Mouse (Mus musculus): ENCODE data around the gene Map2k6. TPM values are rescaled to one million over a fixed set of nuclear protein-coding genes. Genes with fewer than 3 reads are reported as not detected.

Gene Map2k6
- total RNA-seq, 2 experiments from 2014 or later = 7.6 to 11.0 TPM

- no peak for DNase-seq
Observed at GRCm38 (mm10) chr11:110403602-110404001, 4.7 kb downstream of the Map2k6 start.

DNA sequence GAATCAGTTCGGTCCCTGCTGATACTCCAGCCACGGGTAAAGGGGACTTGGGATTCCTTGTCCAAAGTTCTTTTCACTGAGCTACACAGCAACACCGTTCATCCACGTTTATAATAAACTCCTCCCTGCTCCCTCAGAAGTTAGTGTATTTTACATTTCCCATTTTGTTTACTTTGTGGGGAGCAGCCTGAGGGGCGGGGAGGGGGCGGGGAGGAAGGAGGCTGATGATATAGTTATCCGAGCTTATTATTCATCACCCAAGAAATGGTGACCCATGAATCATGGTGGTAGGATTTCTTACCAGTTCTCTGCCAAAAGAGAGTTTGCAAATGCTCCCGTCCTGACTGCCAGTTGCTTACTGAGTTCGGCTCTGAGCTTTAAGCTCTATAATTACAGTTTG is 6.7 kb downstream of the Map2k6 start:
- no peak for DNase-seq

DNA sequence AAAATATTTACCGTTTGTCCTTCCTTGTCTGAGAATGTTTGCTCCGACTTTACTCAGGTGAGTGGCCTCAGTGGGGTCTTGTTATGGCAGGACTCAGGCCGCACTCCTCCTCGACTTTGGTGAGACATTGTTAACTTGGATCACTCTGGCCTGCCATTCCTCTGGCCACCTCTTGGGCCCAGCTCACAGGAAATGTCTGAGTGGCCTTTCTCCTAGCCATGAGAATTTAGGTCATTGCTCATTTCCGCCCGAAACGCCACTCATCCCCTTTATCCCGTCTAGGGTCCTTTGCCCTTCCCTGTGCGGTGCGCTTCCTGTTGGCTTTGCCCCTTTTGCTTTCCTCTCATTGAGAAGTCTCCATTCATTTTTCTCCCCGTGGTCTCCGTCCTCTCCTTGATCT is 10.2 kb downstream of the Map2k6 start:
- no peak for DNase-seq

GRCm38 (mm10) chr11:110409776-110410175 is 10.9 kb downstream of the Map2k6 start:
- DNase-seq = peak; percentile 55

DNA sequence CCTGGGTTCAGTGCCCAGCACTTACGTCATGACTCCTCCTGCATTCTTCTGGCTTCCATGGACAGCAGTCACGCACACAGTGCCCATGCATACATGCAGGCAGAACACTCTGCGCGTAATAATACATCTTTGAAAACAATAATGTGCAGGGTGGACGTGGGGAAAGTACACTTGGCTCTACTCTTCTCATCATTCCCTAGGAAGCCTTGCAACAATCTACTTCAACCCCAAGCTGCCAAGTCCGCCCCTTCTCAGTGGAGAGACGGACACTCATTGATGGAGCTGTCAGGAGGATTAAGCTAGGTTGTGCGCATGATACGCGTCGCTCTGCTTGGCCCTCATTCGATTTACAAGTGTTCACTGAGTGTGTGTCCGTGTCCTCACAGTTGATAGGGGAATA is 12.7 kb downstream of the Map2k6 start:
- no peak for DNase-seq

DNA sequence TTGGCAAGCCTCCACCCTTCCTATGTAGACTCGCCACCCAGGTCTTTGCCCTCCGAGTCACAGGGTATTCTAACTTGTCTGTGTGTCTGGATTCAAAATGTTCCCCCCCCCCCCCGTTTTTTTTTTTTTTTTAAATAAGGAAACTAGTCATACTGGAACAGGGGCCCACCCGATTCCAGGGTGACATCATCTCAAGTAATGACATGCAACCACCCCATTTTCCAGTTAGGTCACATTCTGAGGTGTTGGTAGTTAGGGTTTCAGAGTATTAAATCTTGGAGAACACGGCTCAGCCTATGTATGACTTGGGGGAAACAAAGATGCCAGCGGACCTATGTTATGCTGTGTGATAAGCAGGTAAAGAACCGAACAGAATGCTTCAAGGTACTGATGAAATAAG is 15.3 kb downstream of the Map2k6 start:
- no peak for DNase-seq

- DNase-seq = no peak
Observed at GRCm38 (mm10) chr11:110416691-110417090, 17.8 kb downstream of the Map2k6 start.

GRCm38 (mm10) chr11:110420463-110420862 is 21.5 kb downstream of the Map2k6 start:
- peak; percentile 19 for DNase-seq

- no peak for DNase-seq
Observed at GRCm38 (mm10) chr11:110426572-110427145, 27.7 kb downstream of the Map2k6 start.

GRCm38 (mm10) chr11:110427159-110427561 is 28.2 kb downstream of the Map2k6 start:
- peak; percentile 14 for DNase-seq

GRCm38 (mm10) chr11:110428999-110429398 is 30.1 kb downstream of the Map2k6 start:
- no peak for DNase-seq

GRCm38 (mm10) chr11:110429837-110430418 is 31.0 kb downstream of the Map2k6 start:
- DNase-seq = no peak

DNA sequence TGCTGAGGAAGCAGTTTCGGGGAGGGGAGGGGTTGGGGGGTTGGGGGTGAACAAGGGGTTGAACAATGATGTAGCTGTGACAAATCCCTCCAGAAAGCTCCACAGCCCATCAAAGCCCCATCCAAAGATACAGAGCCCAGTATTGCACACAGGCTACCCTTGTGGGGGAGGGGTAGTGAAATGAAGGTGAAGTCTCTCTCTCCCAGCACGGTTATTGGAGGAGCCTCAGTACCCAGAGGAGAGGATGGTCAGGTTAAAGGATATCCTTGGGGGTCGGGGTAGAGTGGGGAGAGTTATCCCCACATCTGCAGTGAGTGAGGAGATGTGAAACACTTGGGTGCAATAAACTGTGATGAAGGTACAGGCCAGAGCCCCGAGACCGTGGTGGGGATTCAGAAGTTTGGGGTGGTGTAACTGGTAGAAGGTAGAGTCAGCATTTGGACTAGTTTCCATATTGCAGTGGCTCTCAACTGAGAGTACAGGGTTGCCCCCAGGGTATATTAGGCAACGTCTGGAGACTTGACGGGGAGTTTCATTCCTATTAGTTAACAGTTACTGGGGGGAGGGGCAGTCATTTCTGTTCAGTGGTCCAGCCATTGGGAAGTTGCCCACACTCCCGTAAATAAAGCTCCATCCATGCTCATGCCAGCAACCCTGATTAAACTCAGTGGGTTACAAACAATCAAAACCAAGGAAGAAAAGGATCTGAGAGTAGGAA is 37.1 kb downstream of the Map2k6 start:
- DNase-seq = no peak

GRCm38 (mm10) chr11:110436998-110437397 is 38.1 kb downstream of the Map2k6 start:
- no peak for DNase-seq

DNA sequence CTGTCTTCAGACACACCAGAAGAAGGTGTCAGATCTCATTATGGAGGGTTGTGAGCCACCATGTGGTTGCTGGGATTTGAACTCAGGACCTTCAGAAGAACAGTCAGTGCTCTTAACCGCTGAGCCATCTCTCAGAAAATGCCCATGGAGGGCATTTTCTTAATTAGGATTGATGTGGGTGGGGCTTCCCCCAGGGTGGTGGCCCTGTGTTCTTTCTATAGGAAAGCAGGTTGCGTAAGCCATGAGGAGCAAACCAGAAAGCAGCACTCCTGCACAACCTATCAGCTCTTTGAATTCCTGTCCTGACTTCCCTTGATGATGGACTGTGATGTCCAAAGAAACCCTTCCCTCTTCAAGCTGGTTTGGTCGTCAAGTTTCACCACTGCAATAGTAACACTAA is 39.2 kb downstream of the Map2k6 start:
- DNase-seq = no peak

- no peak for DNase-seq
Observed at GRCm38 (mm10) chr11:110438700-110439296, 39.9 kb downstream of the Map2k6 start.

- DNase-seq = no peak
Observed at GRCm38 (mm10) chr11:110439354-110439753, 40.4 kb downstream of the Map2k6 start.

DNA sequence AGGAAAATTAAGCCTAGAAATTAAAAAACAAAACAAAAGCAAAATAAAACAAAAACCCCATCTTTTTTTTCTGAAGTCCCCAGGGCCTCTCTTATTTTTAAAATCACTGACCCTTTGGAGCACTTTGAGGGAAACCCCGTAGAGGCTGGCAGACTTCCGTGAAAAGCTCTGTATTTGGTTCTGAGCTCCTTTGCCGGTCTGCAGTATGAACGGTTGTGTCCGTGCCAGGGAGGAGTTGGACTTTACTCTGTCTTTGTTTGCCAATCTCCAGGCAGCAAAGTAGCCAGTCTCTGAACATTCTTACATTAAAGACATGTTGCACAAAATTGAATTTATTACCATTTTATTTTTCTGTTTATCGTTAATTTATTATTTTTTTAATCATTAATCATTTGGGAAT is 45.7 kb downstream of the Map2k6 start:
- DNase-seq = peak; percentile 21

DNA sequence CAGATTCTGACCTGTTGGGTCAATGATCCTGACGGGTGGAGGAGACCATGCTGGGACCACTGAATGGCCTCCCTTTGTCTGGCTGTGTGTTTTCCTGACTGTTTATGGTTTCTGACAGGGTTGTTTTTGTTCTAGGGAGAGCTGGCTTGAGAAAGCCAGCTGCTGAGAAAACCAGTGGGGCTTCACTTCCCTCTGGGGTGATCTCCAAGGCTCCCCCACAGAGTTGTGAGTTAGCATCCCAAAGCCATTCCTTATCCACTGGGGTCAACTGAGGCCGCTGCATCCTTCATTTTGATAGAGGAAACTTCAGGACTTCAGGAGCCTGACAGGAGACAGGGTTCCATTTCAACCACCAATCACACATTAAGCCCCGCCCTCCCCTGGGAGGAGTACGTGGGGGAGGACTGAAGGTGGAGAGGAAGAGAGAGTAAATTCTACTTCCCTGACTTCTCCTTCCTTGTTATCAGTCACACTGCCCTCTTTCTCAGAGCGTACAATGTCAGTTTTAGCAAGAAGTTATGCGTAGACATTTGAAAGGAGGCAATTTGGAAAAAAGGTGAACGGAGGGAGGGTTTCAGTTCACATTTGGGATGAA is 49.3 kb downstream of the Map2k6 start:
- DNase-seq = peak; percentile 24

- peak; percentile 27 for DNase-seq
Observed at GRCm38 (mm10) chr11:110448726-110449161, 49.8 kb downstream of the Map2k6 start.

DNA sequence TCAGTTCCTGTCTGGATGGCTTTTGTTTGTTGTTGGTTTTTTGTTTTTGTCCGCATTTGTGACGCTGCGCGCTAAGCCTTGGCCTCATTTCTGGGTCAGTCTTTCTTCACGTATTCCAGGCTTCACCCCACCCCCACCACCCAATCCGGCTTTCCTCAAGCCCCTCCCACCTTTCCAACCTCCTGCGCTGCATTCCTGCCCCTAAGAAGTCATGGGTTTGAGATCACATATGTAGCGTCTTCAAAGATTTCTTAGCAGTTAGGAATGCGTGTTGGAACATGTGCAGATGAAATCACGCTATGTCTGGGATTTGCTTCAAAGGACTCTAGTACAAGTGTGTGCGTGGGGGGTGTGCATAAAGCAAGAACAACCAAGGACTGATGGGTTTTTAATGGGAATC is 50.3 kb downstream of the Map2k6 start:
- DNase-seq = no peak

DNA sequence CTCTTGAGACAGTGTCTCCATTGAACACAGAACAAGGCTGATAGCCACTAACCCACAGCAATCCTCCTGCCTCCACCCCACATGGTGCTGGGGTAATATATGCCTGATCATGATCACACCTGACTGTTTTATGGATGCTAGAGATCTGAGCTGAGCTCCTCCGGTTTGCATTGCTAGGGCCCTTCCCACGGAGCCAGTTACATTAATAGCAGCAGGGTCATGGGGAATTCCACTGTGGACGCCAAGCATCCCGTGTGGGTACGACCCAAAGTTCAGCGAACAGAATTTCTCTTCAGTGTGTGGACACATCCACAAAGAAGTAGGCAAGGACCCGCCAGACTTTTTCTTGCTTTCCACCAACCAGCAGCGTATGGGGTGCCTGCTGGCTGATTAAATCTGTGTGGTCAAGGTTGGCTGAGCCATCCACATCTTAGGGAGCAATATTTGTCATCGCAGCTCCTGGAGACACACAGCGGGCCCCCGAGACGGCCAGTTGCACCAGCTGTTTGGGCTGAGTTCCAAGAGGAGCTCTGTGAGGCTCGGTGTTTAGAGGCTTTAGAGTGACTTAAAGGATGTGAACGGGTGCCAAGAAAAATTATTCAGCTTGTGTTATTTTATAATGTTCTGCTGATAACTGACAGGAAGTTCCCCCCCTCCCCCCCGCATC is 51.3 kb downstream of the Map2k6 start:
- DNase-seq = peak; percentile 51

Data from adrenal gland, postnatal 10 days (tissue).